Mouse (Mus musculus): ENCODE data around the gene Ube2v1. TPM values are rescaled to one million over a fixed set of nuclear protein-coding genes. Genes with fewer than 3 reads are reported as not detected.

Gene Ube2v1
- polyA plus RNA-seq, 1 experiment from 2014 or later = 298 TPM

DNA sequence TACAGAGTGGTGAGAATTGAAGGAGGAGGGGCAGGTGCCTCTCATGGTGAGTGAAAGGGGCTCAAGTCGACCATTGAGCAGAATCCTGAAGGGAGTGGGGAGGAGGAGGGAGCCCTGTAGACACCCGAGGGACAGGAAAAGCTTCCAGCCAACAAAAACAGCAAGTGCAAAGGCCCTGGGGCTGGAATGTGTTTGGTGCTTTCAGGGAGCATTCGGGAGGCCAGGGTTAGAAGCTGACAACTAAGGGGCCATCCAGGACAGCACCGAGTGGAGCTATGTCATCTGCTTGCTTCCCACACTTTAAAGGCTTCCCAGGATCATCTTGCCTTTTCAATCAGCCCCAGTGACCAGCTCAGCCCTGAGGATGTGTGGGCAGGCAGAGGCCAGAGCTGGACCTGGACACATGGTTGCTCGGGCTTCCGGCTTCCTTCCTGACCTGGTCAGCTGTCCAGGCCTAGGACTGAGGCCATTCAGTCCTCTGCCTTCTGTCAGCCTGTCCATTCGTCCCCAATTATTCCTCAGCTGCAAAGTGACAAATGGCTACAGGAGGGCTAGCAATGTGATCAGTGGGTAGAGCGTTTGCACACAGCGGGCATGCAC is 54.6 kb downstream of the Ube2v1 start:
- H3K4me2 ChIP-seq (replicated peaks) = no peak overlapping the region
- peaks cover 5% of the 10 kb centered on the region for H3K4me1 ChIP-seq (replicated peaks)
- H3K9me3 ChIP-seq = no peaks in the 10 kb centered on the region
- no peak for ATAC-seq
- no peak overlapping the region for H3K4me3 ChIP-seq (replicated peaks)
- H3K36me3 ChIP-seq = no peaks in the 10 kb centered on the region
- no peak overlapping the region for H3K27ac ChIP-seq
- no peaks in the 10 kb centered on the region for H3K27me3 ChIP-seq
- 66% methylated on average over 9 of the region's 9 CpGs for WGBS
- H3K9ac ChIP-seq (replicated peaks) = no peak overlapping the region

- no peak overlapping the region for H3K4me3 ChIP-seq (replicated peaks)
- H3K9ac ChIP-seq (replicated peaks) = no peak overlapping the region
- ATAC-seq = no peak
- H3K4me2 ChIP-seq (replicated peaks) = no peak overlapping the region
- peaks cover 5% of the 10 kb centered on the region for H3K4me1 ChIP-seq (replicated peaks)
- WGBS = 80% methylated on average over 8 of the region's 8 CpGs
- H3K27me3 ChIP-seq = no peaks in the 10 kb centered on the region
- H3K9me3 ChIP-seq = no peaks in the 10 kb centered on the region
- H3K36me3 ChIP-seq = no peaks in the 10 kb centered on the region
- H3K27ac ChIP-seq = no peak overlapping the region
Measured at GRCm38 (mm10) chr2:167576121-167576620, 55.7 kb downstream of the Ube2v1 start.

DNA sequence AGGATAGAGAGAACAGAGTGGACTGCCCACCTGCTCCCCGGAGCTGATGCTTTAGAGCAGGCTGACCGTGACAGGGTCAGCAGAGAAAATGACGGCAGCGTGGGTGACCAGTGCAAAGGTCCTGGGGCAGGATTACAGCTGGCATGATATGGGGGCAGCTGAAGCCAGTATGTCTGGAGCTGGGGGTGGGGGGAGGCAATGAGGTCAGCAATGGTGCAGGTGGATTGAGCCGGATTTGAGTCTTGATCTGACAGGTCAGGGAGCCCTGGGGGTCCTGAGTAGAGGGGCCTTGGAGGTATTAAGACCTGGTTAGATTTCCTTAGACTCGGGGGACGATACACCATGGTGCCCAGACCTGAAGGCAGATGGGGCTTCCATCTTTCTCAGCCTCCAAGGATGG is 56.3 kb downstream of the Ube2v1 start:
- Histone ChIP-seq H3K9ac (replicated peaks) (no peak overlapping the region), H3K4me2 (replicated peaks) (no peak overlapping the region), H3K27me3 (no peaks in the 10 kb centered on the region), H3K9me3 (no peaks in the 10 kb centered on the region), H3K36me3 (no peaks in the 10 kb centered on the region), H3K4me1 (replicated peaks) (peaks cover 5% of the 10 kb centered on the region), H3K27ac (no peak overlapping the region), H3K4me3 (replicated peaks) (no peak overlapping the region)
- WGBS = 81% methylated on average over 7 of the region's 7 CpGs
- ATAC-seq = no peak

- WGBS = 71% methylated on average over 9 of the region's 9 CpGs
- no peak overlapping the region for H3K4me2 ChIP-seq (replicated peaks)
Measured at GRCm38 (mm10) chr2:167574814-167575213, 57.1 kb downstream of the Ube2v1 start.

DNA sequence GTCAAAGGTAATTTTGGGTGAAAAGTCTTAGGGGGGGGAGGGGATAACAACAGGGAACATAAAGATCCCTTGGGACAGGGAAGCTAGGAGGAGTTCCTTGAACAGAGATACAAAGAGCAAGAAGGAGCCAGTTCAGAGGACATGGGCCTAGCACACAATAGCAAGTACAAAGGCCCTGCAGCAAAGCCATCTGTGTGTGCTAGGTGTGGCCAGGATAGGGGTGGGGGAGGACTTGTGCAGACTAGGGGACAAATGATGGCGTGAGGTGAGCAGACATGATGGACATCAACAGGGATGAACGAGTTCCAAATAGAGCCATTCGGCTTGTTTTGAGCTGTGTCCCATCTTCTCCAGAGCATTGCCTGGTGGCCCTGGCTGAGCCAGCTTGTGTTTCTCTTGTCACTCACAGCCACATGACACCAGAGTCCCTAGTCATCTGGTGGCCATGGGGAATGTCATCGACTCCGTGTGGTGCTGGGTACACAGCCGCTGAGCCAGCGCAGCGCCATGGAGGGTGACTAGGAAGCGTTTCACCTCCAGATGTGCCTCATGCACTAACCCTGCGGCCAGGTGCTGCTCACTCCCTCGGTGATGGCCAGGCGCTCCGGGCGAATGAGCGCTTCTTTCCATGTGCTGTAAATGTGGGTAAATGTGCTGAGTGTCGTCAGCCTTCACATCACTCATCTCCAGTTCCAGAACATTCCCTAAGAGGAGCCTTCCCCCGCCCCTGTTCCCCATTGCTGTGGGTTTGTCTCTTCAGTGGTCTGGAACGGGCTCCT is 60.3 kb downstream of the Ube2v1 start:
- no peak overlapping the region for H3K9ac ChIP-seq (replicated peaks)
- no peaks in the 10 kb centered on the region for H3K4me1 ChIP-seq (replicated peaks)
- H3K4me3 ChIP-seq (replicated peaks) = no peak overlapping the region
- H3K27ac ChIP-seq = no peak overlapping the region
- H3K27me3 ChIP-seq = no peaks in the 10 kb centered on the region
- no peak overlapping the region for H3K4me2 ChIP-seq (replicated peaks)
- no peaks in the 10 kb centered on the region for H3K36me3 ChIP-seq
- H3K9me3 ChIP-seq = no peaks in the 10 kb centered on the region
- WGBS = 88% methylated on average over 18 of the region's 18 CpGs
- no peak for ATAC-seq

More at GRCm38 (mm10) chr2:167574814-167575213, 57.1 kb downstream of the Ube2v1 start:
- no peak for ATAC-seq
- Histone ChIP-seq H3K36me3 (no peaks in the 10 kb centered on the region), H3K4me1 (replicated peaks) (peaks cover 5% of the 10 kb centered on the region), H3K9ac (replicated peaks) (no peak overlapping the region), H3K27ac (no peak overlapping the region), H3K9me3 (no peaks in the 10 kb centered on the region), H3K4me3 (replicated peaks) (no peak overlapping the region), H3K27me3 (no peaks in the 10 kb centered on the region)

DNA sequence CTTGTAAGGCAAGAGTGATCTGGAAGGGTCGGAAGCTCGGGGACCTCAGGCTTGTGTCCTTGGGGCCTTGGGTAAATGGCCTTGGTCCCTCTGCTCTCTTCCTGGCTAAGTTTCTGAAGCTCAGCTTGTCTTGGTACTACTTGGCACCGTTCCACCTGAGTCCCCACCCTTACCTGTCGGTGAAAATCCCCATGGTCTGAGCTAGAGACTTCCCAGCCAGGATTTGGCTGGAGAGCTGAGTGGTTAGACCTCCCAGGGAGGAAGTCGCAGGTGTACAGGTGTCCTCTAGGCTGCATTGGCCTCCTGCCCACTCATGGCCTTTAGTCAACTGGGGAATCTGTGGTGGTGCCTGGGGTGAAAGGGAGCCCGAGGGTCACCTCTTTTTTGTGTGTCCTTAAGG is 61.1 kb downstream of the Ube2v1 start:
- H3K4me1 ChIP-seq (replicated peaks) = peaks cover 2% of the 10 kb centered on the region
- no peaks in the 10 kb centered on the region for H3K27me3 ChIP-seq
- no peak overlapping the region for H3K4me3 ChIP-seq (replicated peaks)
- H3K36me3 ChIP-seq = no peaks in the 10 kb centered on the region
- no peak overlapping the region for H3K27ac ChIP-seq
- no peak overlapping the region for H3K9ac ChIP-seq (replicated peaks)
- no peak overlapping the region for H3K4me2 ChIP-seq (replicated peaks)
- ATAC-seq = no peak
- WGBS = 89% methylated on average over 6 of the region's 6 CpGs
- no peaks in the 10 kb centered on the region for H3K9me3 ChIP-seq

GRCm38 (mm10) chr2:167569934-167570651 is 61.8 kb downstream of the Ube2v1 start:
- Histone ChIP-seq H3K27me3 (no peaks in the 10 kb centered on the region), H3K27ac (no peak overlapping the region), H3K36me3 (no peaks in the 10 kb centered on the region), H3K9me3 (no peaks in the 10 kb centered on the region), H3K9ac (replicated peaks) (no peak overlapping the region), H3K4me3 (replicated peaks) (no peak overlapping the region), H3K4me1 (replicated peaks) (peaks cover 6% of the 10 kb centered on the region), H3K4me2 (replicated peaks) (no peak overlapping the region)
- no peak for ATAC-seq
- 77% methylated on average over 13 of the region's 13 CpGs for WGBS

DNA sequence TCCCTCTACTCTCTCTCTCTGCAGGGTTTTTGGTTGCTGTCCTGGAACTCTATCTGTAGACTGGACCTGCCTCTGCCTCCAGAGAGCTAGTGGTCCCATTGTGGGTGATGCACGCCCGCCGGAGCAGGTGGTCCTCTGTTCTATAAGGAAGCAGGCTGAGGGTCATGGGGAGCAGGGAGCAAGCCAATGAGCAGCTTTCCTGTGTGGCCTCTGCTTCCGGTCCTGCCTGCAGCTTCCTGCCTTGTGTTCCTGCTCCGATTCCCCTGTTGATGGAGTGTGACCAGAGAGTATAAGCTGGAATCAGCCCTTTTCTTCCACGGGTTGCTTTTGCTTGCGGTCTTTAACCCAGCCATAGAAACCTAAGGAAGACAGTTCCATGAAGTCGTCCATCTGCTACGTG is 63.8 kb downstream of the Ube2v1 start:
- H3K27me3 ChIP-seq = 0 out of 2 replicates have a peak, but pooled peaks cover under 1% of the 10 kb centered on the region
- H3K4me2 ChIP-seq (replicated peaks) = no peak overlapping the region
- 87% methylated on average over 9 of the region's 9 CpGs for WGBS
- H3K9ac ChIP-seq (replicated peaks) = no peak overlapping the region
- ATAC-seq = no peak
- no peak overlapping the region for H3K27ac ChIP-seq
- peaks cover 13% of the 10 kb centered on the region for H3K4me1 ChIP-seq (replicated peaks)
- no peaks in the 10 kb centered on the region for H3K36me3 ChIP-seq
- H3K4me3 ChIP-seq (replicated peaks) = no peak overlapping the region
- H3K9me3 ChIP-seq = no peaks in the 10 kb centered on the region

- Histone ChIP-seq H3K9ac (replicated peaks) (peak overlapping the region; percentile 51; the same call in 1 of the 2 replicates), H3K27ac (no peak overlapping the region), H3K4me2 (replicated peaks) (peak overlapping the region; percentile 32), H3K4me1 (replicated peaks) (peaks cover 18% of the 10 kb centered on the region), H3K27me3 (peaks cover 7% of the 10 kb centered on the region), H3K4me3 (replicated peaks) (no peak overlapping the region), H3K36me3 (no peaks in the 10 kb centered on the region), H3K9me3 (no peaks in the 10 kb centered on the region)
- 0 out of 2 replicates have a peak, but pooled peaks have one; percentile 5 for ATAC-seq
- 15% methylated on average over 19 of the region's 19 CpGs for WGBS
Measured at GRCm38 (mm10) chr2:167565682-167566081, 66.2 kb downstream of the Ube2v1 start.

DNA sequence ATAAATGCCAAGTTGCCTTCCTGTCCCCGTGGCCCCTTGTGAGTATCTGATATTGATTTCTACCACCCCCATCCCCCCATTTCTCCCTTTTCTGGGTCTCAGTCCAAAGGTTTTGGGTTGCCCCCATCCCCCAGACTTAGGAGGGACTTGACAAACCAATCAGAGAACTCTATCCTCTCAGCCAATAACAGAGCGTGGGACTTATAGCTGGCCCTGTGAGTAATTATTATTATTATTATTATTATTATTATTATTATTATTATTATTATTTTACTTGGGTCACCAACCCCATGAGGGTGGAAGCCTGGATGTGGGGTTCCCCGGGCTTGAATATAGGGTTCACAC is 66.6 kb downstream of the Ube2v1 start:
- no peak overlapping the region for H3K4me3 ChIP-seq (replicated peaks)
- H3K27ac ChIP-seq = no peak overlapping the region
- H3K27me3 ChIP-seq = peaks cover 11% of the 10 kb centered on the region
- peaks cover 19% of the 10 kb centered on the region for H3K4me1 ChIP-seq (replicated peaks)
- no peak for ATAC-seq
- no peak overlapping the region for H3K4me2 ChIP-seq (replicated peaks)
- no peak overlapping the region; the same call in 1 of the 2 replicates for H3K9ac ChIP-seq (replicated peaks)
- WGBS = 85% methylated on average over 3 of the region's 3 CpGs
- H3K9me3 ChIP-seq = no peaks in the 10 kb centered on the region
- no peaks in the 10 kb centered on the region for H3K36me3 ChIP-seq

DNA sequence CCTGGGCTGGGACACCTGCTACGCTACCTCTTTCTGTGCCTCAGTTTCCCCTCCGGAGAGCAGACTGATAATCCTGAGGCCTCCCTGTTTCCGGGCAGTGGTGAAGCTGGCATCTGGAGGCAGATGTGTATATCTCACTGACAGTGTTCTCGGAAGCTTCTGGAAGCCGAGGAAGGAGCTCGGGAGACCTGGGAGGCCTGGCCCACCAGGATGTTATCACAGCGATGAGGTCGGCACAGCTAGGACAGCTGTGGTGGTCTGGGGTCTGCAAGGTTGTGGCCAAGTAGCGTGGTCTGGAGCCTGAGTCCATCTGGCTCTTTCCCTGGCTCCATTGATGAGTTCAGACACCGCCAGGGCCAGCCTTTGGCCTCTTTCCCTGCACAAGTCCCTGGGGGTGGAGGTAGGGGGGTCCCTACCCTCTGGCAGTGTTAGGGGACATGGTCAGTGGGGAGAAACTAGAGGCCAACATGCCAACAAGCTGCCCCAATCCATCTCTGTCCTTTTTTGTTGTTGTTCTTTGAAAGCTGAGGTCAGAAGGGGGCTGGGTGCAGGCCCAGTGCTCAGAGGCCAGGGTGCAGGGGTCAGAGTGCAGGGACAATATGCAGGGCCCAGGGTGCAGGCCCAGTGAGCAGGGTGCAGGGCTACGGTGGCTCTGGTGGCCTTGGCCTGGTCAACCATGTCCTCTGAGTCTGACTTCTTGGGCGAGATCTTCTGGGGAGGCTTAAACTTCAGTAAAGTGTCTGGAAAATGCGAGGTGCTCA is 67.2 kb downstream of the Ube2v1 start:
- H3K4me2 ChIP-seq (replicated peaks) = no peak overlapping the region
- no peak overlapping the region for H3K27ac ChIP-seq
- WGBS = 92% methylated on average over 13 of the region's 13 CpGs
- H3K36me3 ChIP-seq = no peaks in the 10 kb centered on the region
- peaks cover 25% of the 10 kb centered on the region for H3K4me1 ChIP-seq (replicated peaks)
- H3K27me3 ChIP-seq = peaks cover 17% of the 10 kb centered on the region
- no peak overlapping the region for H3K4me3 ChIP-seq (replicated peaks)
- H3K9me3 ChIP-seq = no peaks in the 10 kb centered on the region
- no peak overlapping the region for H3K9ac ChIP-seq (replicated peaks)
- no peak for ATAC-seq

Data from midbrain, embryonic 13.5 days (tissue).